Mouse (Mus musculus) kidney, postnatal 0 days (tissue): ENCODE data around the gene Lrfn5. TPM values are rescaled to one million over a fixed set of nuclear protein-coding genes. Genes with fewer than 3 reads are reported as not detected.
A peak's percentile ranks its signal among the peaks of the same experiment; 100 is the strongest.

Source experiments
- ATAC-seq: fragments of 200-750 bp; cut with Nextera tagmentation; replicated peaks from 2 replicates; pipeline ENCODE4 v1.8.0; 2017; ENCODE audit warnings: low read depth, moderate number of reproducible peaks, moderate TSS enrichment, moderate library complexity; ENCODE audit not compliant: low FRiP score
- DNase-seq: peaks from one replicate; pipeline ENCODE4 v3.0.0-alpha.2; 2016; ENCODE audit warnings: low spot score
- H3K27ac ChIP-seq: fragments of 300-500 bp; sonication (generic); 2 replicates; pipeline ENCODE4 v1.5.1; 2014; ENCODE audit warnings: mild to moderate bottlenecking
- H3K27me3 ChIP-seq: fragments of 300-500 bp; sonication (generic); 2 replicates; pipeline ENCODE4 v1.6.1; 2014; ENCODE audit warnings: low read length, mixed read lengths; ENCODE audit not compliant: insufficient read depth
- H3K36me3 ChIP-seq: fragments of 300-500 bp; sonication (generic); 2 replicates; pipeline ENCODE4 v1.6.1; 2014; ENCODE audit warnings: low read length, mixed read lengths; ENCODE audit not compliant: insufficient read depth
- H3K4me1 ChIP-seq: fragments of 300-500 bp; sonication (generic); replicated peaks from 2 replicates; pipeline ENCODE4 v1.6.1; 2014; ENCODE audit warnings: antibody characterized with exemption, low read length, mixed read lengths; ENCODE audit not compliant: insufficient read depth
- H3K4me2 ChIP-seq: fragments of 300-500 bp; sonication (generic); 2 replicates; pipeline ENCODE4 v1.6.1; 2014; ENCODE audit warnings: mild to moderate bottlenecking, low read length, moderate library complexity, mixed read lengths
- H3K4me3 ChIP-seq: fragments of 300-500 bp; sonication (generic); replicated peaks from 2 replicates; pipeline ENCODE4 v1.5.1; 2014; ENCODE audit warnings: low read depth, low read length
- H3K9ac ChIP-seq: fragments of 300-500 bp; sonication (generic); 2 replicates; pipeline ENCODE4 v1.6.1; 2014; ENCODE audit warnings: low read depth, low read length
- H3K9me3 ChIP-seq: fragments of 300-500 bp; sonication (generic); replicated peaks from 2 replicates; pipeline ENCODE4 v1.6.1; 2016; ENCODE audit warnings: low read length, inconsistent platforms, mixed read lengths
- CTCF ChIP-seq: IDR thresholded peaks from 2 replicates; pipeline ENCODE4 v1.5.1; 2016; ENCODE audit warnings: antibody characterized with exemption, low read depth, mild to moderate bottlenecking, moderate library complexity
- WGBS: fragments of 180-500 bp; shearing (Covaris S2); extraction: QIAGEN DNeasy Blood & Tissue Kit; methylation state at CpG from one replicate; pipeline ENCODE4 v1.1.7; 2014; 5-methylcytosine and 5-hydroxymethylcytosine counted together
- polyA plus RNA-seq: library from polyadenylated mRNA; unstranded; fragments of >200 nt; fragmentation: Nextera tagmentation; extraction: Ambion mirVana; gene quantifications from 2 replicates; pipeline ENCODE4 v1.2.1, GENCODE M21; 2015

Gene Lrfn5
- polyA plus RNA-seq, 1 experiment from 2014 or later: 0.37 TPM

DNA sequence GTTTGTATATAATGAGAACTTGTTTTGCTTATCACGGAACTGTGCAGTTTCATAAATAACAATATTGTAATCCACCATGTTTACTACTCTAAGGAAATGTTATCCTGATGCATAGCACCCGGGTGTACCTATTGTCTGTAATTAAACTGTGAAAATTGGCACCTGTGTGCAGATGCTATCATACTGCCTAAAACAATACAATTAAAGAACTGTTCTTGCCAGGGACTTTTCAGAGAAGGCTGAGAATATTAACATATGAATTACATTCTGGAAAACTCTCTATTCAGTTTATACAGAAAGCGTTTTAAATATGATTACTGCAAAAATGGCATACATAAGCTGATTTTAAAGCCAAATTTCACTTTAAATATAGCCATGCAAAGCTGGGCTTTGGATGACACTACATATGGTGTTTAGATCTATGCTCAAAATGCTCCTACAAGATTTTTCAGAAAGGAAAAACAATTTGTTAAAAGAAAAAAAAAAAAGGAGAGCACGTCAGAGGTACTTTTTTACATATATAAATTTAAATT lies 284.2 kb downstream of the Lrfn5 start:
- no peak for TF ChIP-seq CTCF
- Histone ChIP-seq H3K27ac (no peak overlapping the region), H3K4me2 (no peak overlapping the region), H3K9ac (no peak overlapping the region), H3K4me3 (no peak overlapping the region), H3K36me3 (no peaks in the 10 kb centered on the region), H3K9me3 (no peaks in the 10 kb centered on the region), H3K27me3 (no peaks in the 10 kb centered on the region), H3K4me1 (no peaks in the 10 kb centered on the region)
- ATAC-seq: no peak
- 84% methylated on average over 4 of the region's 4 CpGs for WGBS
- no peak for DNase-seq

DNA sequence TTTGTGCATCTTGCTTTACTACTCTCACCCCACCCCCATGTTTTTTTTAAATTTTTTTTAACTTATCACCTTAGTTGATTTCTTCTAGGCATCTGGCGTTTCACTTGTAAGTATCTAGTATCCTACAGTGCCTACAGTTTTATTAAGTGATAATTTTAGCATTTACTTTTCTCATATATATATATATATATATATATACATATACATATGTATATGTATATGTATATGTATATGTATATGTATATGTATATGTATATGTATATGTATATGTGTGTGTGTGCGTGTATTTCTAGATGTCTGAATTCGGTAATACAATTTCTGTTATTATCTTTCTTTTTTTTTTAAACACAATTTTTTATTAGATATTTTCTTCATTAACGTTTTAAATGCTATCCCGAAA lies 300.7 kb downstream of the Lrfn5 start:
- DNase-seq (no peak), ATAC-seq (no peak)
- TF ChIP-seq CTCF: no peak
- no peak overlapping the region for H3K4me3 ChIP-seq
- no peak overlapping the region for H3K27ac ChIP-seq
- no peak overlapping the region for H3K9ac ChIP-seq
- H3K4me1 ChIP-seq: no peaks in the 10 kb centered on the region
- no peaks in the 10 kb centered on the region for H3K9me3 ChIP-seq
- 90% methylated on average over 5 of the region's 5 CpGs for WGBS
- no peak overlapping the region for H3K4me2 ChIP-seq
- no peaks in the 10 kb centered on the region for H3K36me3 ChIP-seq
- H3K27me3 ChIP-seq: no peaks in the 10 kb centered on the region

DNA sequence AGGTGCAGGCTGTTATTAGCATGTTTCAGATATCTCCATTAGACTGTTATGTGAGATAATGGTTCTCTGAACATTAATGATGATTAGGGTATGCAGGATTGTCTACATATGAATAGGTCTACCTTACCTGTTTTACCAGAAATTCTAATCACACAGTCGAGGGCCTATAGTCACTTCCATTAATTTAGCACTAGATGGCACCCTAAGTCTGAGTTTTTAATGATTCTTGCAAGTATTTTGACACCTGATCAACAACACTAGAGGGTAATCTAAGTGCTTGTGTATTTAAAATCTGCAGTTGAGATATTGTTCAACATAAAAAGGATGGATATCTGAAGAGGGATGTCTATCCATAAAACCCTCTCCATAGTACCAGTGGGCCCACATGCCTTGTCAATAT lies 303.4 kb downstream of the Lrfn5 start:
- peak; percentile 41 for DNase-seq
- H3K9ac ChIP-seq: no peak overlapping the region
- no peaks in the 10 kb centered on the region for H3K4me1 ChIP-seq
- H3K36me3 ChIP-seq: no peaks in the 10 kb centered on the region
- peak; percentile 59 for TF ChIP-seq CTCF
- no peak for ATAC-seq
- no peaks in the 10 kb centered on the region for H3K9me3 ChIP-seq
- no peak overlapping the region for H3K4me3 ChIP-seq
- H3K4me2 ChIP-seq: no peak overlapping the region
- WGBS: 17% methylated on average over 1 of the region's 1 CpGs
- no peaks in the 10 kb centered on the region for H3K27me3 ChIP-seq
- no peak overlapping the region for H3K27ac ChIP-seq

DNA sequence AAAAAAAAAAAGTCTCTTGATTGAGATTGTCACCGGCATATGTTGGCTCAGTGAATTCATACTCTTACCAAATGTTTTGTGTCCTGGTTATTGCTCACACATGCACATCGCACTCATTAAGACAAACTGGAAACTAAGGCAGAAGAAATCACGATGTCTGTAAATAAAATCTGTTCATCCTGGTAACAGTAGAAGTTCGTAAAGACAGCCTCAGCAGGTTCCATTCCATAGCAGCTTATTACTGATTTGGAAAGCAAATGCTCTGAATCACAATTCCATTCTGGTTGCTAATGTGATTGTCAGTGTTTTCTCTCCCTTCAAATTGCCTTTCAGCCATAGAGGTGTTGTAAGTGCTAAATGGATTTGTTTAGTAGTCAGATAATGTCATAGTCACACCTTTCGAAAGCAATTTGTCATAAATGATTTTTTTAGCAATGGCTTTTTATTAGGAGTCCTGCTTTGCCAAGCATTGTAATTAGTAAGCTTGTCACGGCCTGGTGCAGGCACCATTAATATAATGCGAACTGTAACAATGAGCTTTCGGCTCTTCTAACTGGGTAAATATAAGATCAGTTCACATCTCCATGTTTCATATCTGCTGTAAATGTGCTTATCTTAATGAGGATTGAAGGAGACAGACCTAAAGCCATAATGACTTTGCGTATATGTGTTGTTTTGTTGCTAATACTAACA lies 319.8 kb downstream of the Lrfn5 start:
- H3K36me3 ChIP-seq: no peaks in the 10 kb centered on the region
- H3K4me1 ChIP-seq: no peaks in the 10 kb centered on the region
- WGBS: 90% methylated on average over 9 of the region's 9 CpGs
- no peaks in the 10 kb centered on the region for H3K9me3 ChIP-seq
- no peak for TF ChIP-seq CTCF
- no peak overlapping the region for H3K4me3 ChIP-seq
- DNase-seq: no peak
- H3K9ac ChIP-seq: no peak overlapping the region
- H3K27ac ChIP-seq: no peak overlapping the region
- ATAC-seq: no peak
- H3K4me2 ChIP-seq: no peak overlapping the region
- no peaks in the 10 kb centered on the region for H3K27me3 ChIP-seq

DNA sequence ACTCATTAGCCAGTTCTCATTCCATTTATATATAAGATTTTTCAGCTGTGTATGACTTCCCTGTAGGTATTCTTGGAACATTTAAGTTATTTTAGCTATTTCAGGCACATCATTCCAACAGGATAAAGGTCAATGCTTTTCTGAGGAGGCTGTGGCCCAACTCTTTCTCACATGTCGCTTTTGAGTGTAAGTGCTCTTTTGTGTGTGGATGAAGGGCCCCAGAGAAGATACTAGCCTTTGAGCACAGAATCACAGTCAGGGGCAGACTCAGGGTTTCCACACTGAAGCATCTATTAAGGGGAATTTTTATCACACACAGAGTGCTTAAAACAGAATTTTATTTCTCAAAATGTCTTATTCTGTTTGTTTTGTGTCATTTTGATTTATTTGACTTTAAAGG lies 331.2 kb downstream of the Lrfn5 start:
- Histone ChIP-seq H3K36me3 (no peaks in the 10 kb centered on the region), H3K4me2 (no peak overlapping the region), H3K9me3 (no peaks in the 10 kb centered on the region), H3K4me3 (no peak overlapping the region), H3K27ac (no peak overlapping the region), H3K27me3 (no peaks in the 10 kb centered on the region), H3K9ac (no peak overlapping the region), H3K4me1 (no peaks in the 10 kb centered on the region)
- DNase-seq (no peak), ATAC-seq (no peak)
- WGBS: 58% methylated on average over 1 of the region's 1 CpGs
- TF ChIP-seq CTCF: no peak
